Mouse (Mus musculus) small intestine, adult 2 months (tissue): ENCODE measurements at regions not wholly inside any gene's neighbourhood (a gene's known extent, or its start where the extent isn't known, plus 50 kb on each side); places are given as distances from the start of the nearest gene placed in this dataset.

Source experiments
- H3K27ac ChIP-seq: fragments of 200-500 bp; 2 replicates; pipeline ENCODE4 v1.5.1; 2012; ENCODE audit warnings: low read depth, low read length, control low read depth, inconsistent platforms; ENCODE audit not compliant: insufficient read depth
- H3K27me3 ChIP-seq: fragments of 200-500 bp; 2 replicates; pipeline ENCODE4 v1.6.1; 2012; ENCODE audit warnings: mild to moderate bottlenecking, moderate library complexity, low read length, inconsistent platforms; ENCODE audit not compliant: control insufficient read depth, insufficient read depth
- H3K36me3 ChIP-seq: fragments of 200-500 bp; 2 replicates; pipeline ENCODE4 v1.6.1; 2012; ENCODE audit warnings: mild to moderate bottlenecking, low read length, control low read depth, inconsistent platforms; ENCODE audit not compliant: control insufficient read depth, insufficient read depth
- H3K4me1 ChIP-seq: fragments of 200-500 bp; 2 replicates; pipeline ENCODE4 v1.6.1; 2012; ENCODE audit warnings: low read length, inconsistent platforms, mixed read lengths; ENCODE audit not compliant: control insufficient read depth, insufficient read depth, insufficient read length
- H3K4me3 ChIP-seq: fragments of 200-500 bp; 2 replicates; pipeline ENCODE4 v1.5.1; 2012; ENCODE audit warnings: low read depth, mild to moderate bottlenecking, control low read depth, inconsistent platforms, low read length, moderate library complexity
- CTCF ChIP-seq: fragments of 200-500 bp; IDR thresholded peaks from 2 replicates; pipeline ENCODE4 v1.5.1; 2012; ENCODE audit warnings: low read depth, mild to moderate bottlenecking, control low read depth, inconsistent platforms, low read length, moderate library complexity, mixed read lengths; ENCODE audit not compliant: insufficient replicate concordance, insufficient read length; ENCODE audit errors: extremely low read depth
- POLR2A ChIP-seq: fragments of 200-500 bp; IDR thresholded peaks from 2 replicates; pipeline ENCODE4 v1.6.1; 2012; ENCODE audit warnings: low read depth, mild to moderate bottlenecking, control low read depth, inconsistent platforms, low read length, moderate library complexity
- WGBS: fragments of 180-500 bp; shearing (Covaris S2); methylation state at CpG from one replicate; pipeline ENCODE4 v1.1.7; 2018; 5-methylcytosine and 5-hydroxymethylcytosine counted together

GRCm38 (mm10) chr2:167778691-167779090 lies 89.1 kb upstream of the Tmem189 start:
- 64% methylated on average over 10 of the region's 10 CpGs for WGBS
- TF ChIP-seq CTCF, result no peak
- TF ChIP-seq POLR2A, result no peak
- Histone ChIP-seq H3K27ac (peak overlapping the region; percentile 97), H3K27me3 (no peaks in the 10 kb centered on the region), H3K4me3 (peak overlapping the region; percentile 80), H3K4me1 (peaks cover 49% of the 10 kb centered on the region), H3K36me3 (no peaks in the 10 kb centered on the region)

DNA sequence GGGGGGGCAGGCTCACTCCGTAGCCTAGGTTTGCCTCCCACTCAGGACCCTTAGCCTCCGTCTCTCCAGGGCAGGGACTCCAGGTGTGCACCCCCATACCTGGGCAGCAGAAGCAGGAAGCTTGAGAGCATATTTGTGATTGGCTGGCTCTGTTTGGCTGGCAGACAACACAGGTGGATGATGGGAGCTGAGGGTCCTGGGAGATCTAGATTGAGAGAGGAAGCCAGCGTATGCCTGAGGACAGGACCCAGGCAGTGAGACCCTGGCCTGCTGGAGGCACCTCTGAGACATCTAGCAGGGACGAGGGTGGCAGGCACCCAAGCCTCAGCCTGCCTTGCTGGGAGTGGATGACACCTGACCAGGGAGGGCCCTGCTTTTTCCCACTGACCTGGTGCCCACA lies 88.6 kb upstream of the Tmem189 start:
- 16% methylated on average over 4 of the region's 4 CpGs for WGBS
- H3K27ac ChIP-seq, result peak overlapping the region; percentile 97
- no peaks in the 10 kb centered on the region for H3K36me3 ChIP-seq
- peak overlapping the region; percentile 80 for H3K4me3 ChIP-seq
- no peaks in the 10 kb centered on the region for H3K27me3 ChIP-seq
- no peak for TF ChIP-seq CTCF
- TF ChIP-seq POLR2A, result no peak
- peaks cover 49% of the 10 kb centered on the region for H3K4me1 ChIP-seq

- no peak for TF ChIP-seq CTCF
- peak; percentile 19; the same call in 1 of the 2 replicates for TF ChIP-seq POLR2A
Observed at GRCm38 (mm10) chr2:167777331-167778085, 87.9 kb upstream of the Tmem189 start.

GRCm38 (mm10) chr2:167776251-167777168 lies 86.9 kb upstream of the Tmem189 start:
- 87% methylated on average over 24 of the region's 24 CpGs for WGBS
- Histone ChIP-seq H3K36me3 (no peaks in the 10 kb centered on the region), H3K27me3 (no peaks in the 10 kb centered on the region), H3K27ac (peak overlapping the region; percentile 97), H3K4me1 (peaks cover 43% of the 10 kb centered on the region), H3K4me3 (no peak overlapping the region)
- TF ChIP-seq POLR2A (no peak), CTCF (no peak)

More at GRCm38 (mm10) chr2:167777331-167778085, 87.9 kb upstream of the Tmem189 start:
- Histone ChIP-seq H3K4me3 (peak overlapping the region; percentile 80), H3K36me3 (no peaks in the 10 kb centered on the region), H3K27ac (peak overlapping the region; percentile 97), H3K4me1 (peaks cover 49% of the 10 kb centered on the region), H3K27me3 (no peaks in the 10 kb centered on the region)
- under 1% methylated on average over 33 of the region's 33 CpGs for WGBS

- H3K4me3 ChIP-seq, result peak overlapping the region; percentile 2
- WGBS, result 68% methylated on average over 20 of the region's 20 CpGs
- H3K4me1 ChIP-seq, result peaks cover 38% of the 10 kb centered on the region
- no peaks in the 10 kb centered on the region for H3K27me3 ChIP-seq
- TF ChIP-seq POLR2A, result no peak
- no peak for TF ChIP-seq CTCF
- H3K27ac ChIP-seq, result peak overlapping the region; percentile 78
- H3K36me3 ChIP-seq, result no peaks in the 10 kb centered on the region
Observed at GRCm38 (mm10) chr2:167775218-167775915, 85.7 kb upstream of the Tmem189 start.

GRCm38 (mm10) chr2:167774806-167775179 lies 85.2 kb upstream of the Tmem189 start:
- H3K4me1 ChIP-seq, result peaks cover 38% of the 10 kb centered on the region
- peak overlapping the region; percentile 78 for H3K27ac ChIP-seq
- 43% methylated on average over 10 of the region's 10 CpGs for WGBS
- H3K27me3 ChIP-seq, result no peaks in the 10 kb centered on the region
- TF ChIP-seq CTCF (no peak), POLR2A (no peak)
- H3K36me3 ChIP-seq, result no peaks in the 10 kb centered on the region
- peak overlapping the region; percentile 2 for H3K4me3 ChIP-seq
